Mouse (Mus musculus): ENCODE data around the gene Btnl4.

DNA sequence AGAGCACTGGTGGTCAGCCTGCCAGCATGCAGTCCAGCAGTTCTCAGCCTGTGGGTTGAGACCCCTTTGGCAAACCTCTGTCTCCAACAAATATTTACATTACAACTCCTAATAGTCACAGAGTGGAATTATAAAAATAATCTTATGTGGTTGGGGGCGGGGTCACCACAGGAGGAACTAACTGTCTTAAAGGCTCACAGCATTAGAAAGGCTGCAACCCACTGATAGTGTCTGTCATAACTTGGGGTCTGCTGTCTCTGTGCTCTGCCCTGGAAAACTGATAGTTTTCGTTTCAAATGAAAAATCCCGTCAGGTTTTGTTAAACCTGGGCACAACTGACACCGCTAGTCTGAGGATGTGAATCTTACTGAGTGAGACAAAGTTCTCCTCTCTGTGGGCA is 19.4 kb downstream of the Btnl4 start:
- TF ChIP-seq CTCF (IDR thresholded peaks at IDR 0.05; ENCODE audit: low read depth) = no peak
- TF ChIP-seq EP300 (optimal IDR thresholded peaks at IDR 0.05) = no peak

All from stomach, postnatal 0 days (tissue).